Mouse (Mus musculus): ENCODE measurements around the gene Zbtb4.
A peak's percentile ranks its signal among the peaks of the same experiment; 100 is the strongest.

The Zbtb4 gene

GRCm38 (mm10) chr11:69766126-69766609 lies 456 bp downstream of the Zbtb4 start:
- peak; percentile 72 for DNase-seq

GRCm38 (mm10) chr11:69766872-69767624 lies 1.3 kb downstream of the Zbtb4 start:
- DNase-seq: no peak

DNA sequence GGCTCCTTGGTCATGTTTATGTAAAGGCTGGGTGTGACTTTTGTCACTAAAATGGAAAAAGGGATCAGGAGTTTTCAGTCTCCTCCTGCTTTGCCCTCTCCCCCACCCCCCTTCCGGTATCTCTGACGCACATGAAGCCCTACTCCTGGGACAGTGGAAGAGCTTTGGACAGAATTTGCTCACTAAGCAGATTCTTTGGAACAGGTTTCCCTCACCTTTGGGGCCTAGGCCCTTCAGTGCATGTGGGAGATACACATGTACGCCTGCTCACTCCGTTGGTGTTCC lies 1.9 kb downstream of the Zbtb4 start:
- DNase-seq: no peak

DNA sequence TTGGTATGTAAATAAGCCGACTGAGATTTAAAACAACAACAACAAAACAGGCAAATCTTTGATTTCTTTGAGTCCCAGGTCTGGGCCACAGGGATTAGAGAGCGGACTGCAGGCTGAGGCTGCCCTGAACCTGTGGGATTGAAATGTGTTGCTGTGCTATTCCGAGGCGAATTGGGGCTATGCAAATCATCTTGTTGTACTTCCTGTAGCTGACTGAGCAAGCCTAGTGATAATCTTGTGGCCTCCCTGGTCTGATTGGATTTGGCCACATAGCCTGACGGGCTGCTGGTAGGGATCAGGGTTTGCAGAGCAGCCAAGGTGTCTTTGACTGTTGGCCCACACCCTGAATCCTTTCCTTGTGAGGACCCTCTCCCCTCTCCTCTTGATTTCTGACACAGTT lies 9.2 kb downstream of the Zbtb4 start:
- no peak for DNase-seq

DNA sequence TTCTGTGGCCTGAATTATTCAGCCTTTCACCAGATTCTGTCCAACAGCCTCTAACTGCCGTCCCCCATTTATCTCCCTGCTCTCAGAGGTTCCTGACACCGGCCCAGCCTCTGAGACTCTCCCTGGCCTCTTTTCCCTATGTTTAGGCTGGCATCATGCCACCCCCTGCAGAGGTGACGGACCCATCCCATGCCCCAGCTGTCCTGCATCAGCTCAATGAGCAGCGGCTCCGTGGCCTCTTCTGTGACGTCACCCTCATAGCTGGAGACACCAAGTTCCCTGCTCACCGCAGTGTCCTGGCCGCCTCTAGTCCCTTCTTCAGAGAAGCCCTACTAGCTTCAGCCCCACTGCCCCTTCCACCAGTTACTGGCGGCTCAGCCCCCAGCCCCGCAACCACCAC lies 10.0 kb downstream of the Zbtb4 start:
- DNase-seq: no peak

- DNase-seq: no peak
Measured at GRCm38 (mm10) chr11:69776488-69776887, 10.8 kb downstream of the Zbtb4 start.

GRCm38 (mm10) chr11:69777504-69778257 lies 12.0 kb downstream of the Zbtb4 start:
- no peak for DNase-seq

DNA sequence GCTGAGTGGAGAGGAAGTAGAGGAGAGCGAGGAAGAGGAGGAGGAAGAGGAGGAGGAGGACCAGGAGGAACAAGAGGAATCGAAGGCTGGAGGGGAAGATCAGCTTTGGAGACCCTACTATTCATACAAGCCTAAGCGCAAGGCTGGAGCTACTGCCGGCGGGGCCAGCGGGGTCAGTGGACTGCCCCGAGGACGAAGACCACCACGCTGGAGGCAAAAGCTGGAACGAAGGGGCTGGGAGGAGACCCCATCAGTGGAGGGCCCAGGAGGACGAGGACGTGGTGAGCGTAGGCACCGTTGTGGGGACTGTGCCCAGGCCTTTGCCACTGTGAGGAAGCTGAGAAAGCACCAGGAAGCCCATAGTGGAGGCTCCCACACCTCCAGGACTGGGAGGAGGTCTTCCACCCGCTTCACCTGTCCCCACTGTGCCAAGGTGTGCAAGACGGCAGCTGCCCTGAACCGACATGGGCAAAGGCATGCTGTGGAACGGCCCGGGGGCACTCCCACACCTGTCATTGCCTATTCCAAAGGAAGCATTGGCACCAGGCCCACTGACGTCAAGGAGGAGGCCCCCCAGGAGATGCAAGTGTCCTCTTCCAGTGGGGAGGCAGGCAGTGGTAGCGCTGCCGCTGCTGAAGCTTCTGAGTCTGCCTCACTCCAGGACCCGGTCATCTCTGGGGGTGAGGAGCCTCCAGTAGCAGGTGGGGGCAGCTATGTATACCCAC lies 12.7 kb downstream of the Zbtb4 start:
- DNase-seq: no peak

GRCm38 (mm10) chr11:69778985-69779384 lies 13.3 kb downstream of the Zbtb4 start:
- no peak for DNase-seq

DNA sequence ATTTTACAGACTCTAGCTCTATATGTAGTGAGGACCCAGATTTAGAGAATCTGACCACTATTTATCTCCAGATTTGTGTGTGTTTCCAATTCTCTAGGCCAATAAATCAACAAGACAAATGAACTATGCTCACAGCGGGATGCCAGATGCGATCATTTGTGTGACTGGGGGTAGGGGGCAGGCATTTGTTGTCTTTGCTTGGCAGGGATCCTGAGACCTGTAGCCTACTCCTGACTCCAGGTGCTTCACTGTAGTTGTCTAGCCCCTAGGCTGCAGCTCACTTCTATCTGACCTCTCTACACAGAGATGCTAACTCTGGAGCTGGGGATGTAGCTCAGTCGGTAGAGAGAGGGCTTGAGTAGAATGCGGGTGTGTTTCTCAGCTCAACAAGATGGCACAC lies 16.1 kb downstream of the Zbtb4 start:
- DNase-seq: peak; percentile 3

- DNase-seq: no peak
Measured at GRCm38 (mm10) chr11:69784793-69785272, 19.1 kb downstream of the Zbtb4 start.

GRCm38 (mm10) chr11:69787306-69787705 lies 21.6 kb downstream of the Zbtb4 start:
- no peak for DNase-seq

- DNase-seq: no peak
Measured at GRCm38 (mm10) chr11:69789431-69789830, 23.7 kb downstream of the Zbtb4 start.

DNA sequence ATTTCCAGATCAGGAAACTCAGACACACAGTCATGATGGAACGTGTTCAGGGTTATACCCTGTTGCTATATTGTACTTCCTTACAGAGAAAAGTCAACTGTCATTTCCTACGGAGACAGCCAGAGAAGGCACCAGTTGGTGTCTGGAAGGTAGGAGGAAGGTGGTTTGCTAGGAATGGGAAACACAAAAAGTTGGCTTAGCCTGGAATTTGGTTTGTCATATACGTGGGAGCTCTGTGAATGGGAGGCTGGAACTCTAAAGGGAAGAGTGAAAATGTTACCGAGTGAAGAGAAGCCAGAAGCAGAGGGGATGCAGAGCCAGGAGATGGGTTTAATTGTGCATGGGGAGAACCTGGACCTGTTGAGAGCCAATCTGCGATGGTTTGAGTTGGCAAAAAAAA lies 25.7 kb downstream of the Zbtb4 start:
- DNase-seq: no peak

GRCm38 (mm10) chr11:69793429-69793828 lies 27.7 kb downstream of the Zbtb4 start:
- no peak for DNase-seq

- peak; percentile 86 for DNase-seq
Measured at GRCm38 (mm10) chr11:69795168-69795982, 29.7 kb downstream of the Zbtb4 start, which contains the start of gene Chrnb1. Chrnb1 (minus strand) TSS chr11:69795943.

- DNase-seq: no peak
Measured at GRCm38 (mm10) chr11:69795983-69796435, 30.3 kb downstream of the Zbtb4 start.

GRCm38 (mm10) chr11:69797924-69798323 lies 32.2 kb downstream of the Zbtb4 start:
- DNase-seq: no peak

DNA sequence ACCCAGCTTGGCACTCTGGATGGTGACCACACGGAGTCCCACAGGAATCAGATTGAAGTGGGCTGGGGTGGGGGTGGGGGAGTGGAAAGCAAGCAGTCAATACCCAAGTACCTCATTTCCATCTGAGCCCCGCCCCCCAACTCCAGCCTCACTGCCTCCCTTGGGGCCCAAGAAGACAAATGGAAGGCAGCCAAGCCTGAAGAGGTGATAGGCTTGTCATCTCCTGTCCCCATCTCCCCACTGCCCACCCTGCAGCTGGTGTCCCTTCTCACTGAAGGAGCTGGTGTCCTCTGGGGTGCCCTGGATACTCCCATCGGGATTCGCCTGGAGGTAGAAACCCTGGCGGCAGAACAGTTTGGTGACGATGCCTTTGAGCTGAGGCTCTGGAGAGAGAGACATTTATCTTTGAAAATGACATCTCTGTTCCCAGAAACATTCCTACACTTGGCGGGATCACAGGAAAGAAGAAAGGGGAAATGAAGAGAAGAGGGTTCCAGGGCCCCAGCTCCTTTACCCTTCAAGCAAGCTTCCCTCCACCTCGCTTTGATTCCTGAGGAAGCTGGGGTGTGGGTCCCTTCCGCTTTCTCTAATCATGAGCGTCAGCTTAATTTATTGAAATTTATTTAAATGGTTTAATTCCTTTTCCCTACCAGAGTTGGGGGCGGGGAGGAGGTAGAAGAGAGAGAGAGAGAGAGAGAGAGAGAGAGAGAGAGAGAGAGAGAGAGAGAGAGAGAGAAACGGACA lies 33.9 kb downstream of the Zbtb4 start:
- no peak for DNase-seq

GRCm38 (mm10) chr11:69800138-69800391 lies 34.4 kb downstream of the Zbtb4 start:
- DNase-seq: no peak

DNA sequence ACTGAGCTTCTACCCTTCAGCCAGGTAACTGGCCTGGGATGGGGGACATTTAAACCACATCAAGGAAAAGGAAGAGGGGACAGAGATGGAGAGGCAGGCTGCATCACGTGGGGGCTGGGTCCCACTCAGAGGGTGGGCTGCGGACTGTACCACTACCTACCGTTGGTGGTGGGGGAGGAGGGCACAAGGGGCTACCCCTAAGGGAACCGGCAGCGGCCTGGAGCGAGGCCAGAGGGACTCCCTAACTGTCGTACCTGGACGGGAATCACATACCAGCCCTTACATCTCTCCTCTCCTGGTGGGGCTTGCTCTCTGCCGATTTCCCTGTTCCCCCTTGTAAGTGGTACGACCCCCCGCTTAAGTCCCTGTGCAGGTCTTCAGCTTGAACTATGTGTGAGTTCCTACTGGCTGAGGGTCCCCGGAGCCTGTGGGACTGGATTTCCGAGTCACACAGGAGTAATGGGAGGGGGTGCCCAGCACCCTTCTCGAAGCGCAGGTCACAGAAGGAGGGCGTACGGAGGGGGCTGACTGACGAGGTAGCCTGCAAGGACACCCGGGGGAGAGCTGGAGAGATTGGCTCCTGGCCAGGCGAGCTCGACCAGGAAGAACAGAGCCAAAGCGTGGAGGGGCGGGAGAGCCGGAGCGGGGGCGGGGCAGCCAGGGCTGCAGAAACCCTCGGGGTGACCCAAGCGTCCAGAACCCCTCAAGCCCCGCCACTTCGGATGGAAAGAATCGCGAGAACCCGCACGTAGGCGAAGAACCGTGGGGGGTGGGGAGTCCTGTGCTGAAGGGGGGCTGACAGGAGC lies 34.9 kb downstream of the Zbtb4 start:
- no peak for DNase-seq
